Mouse (Mus musculus) spleen, adult 2 months (tissue): ENCODE measurements around the gene Cpne5. TPM values are rescaled to one million over a fixed set of nuclear protein-coding genes. Genes with fewer than 3 reads are reported as not detected.
"Not testable (repeated sequence)": the region's sequence is repeated elsewhere in the genome, so short reads cannot be mapped to it uniquely, and the experiment has no call there.

Experiments
- DNase-seq, 2 experiments: peaks; one replicate each; pipeline versions ENCODE4 v3.0.0 to v3.0.0-alpha.2; 2012 to 2021; ENCODE audit warnings: low spot score in 2 of 2, low read depth in 1 of 2
- H3K27ac ChIP-seq: fragments of 200-500 bp; 2 replicates; pipeline ENCODE4 v1.5.1; 2012; ENCODE audit warnings: low read length, inconsistent platforms; ENCODE audit not compliant: insufficient read depth
- H3K27me3 ChIP-seq: fragments of 200-500 bp; 2 replicates; pipeline ENCODE4 v1.6.1; 2012; ENCODE audit warnings: mild to moderate bottlenecking, moderate library complexity, low read length, inconsistent platforms; ENCODE audit not compliant: control insufficient read depth, insufficient read depth
- H3K36me3 ChIP-seq: fragments of 200-500 bp; 2 replicates; pipeline ENCODE4 v1.6.1; 2012; ENCODE audit warnings: mild to moderate bottlenecking, low read length, inconsistent platforms; ENCODE audit not compliant: control insufficient read depth, insufficient read depth
- H3K4me1 ChIP-seq: fragments of 200-500 bp; 2 replicates; pipeline ENCODE4 v1.6.1; 2011; ENCODE audit warnings: inconsistent platforms; ENCODE audit not compliant: control insufficient read depth, insufficient read depth, insufficient read length
- H3K4me3 ChIP-seq: fragments of 200-500 bp; 2 replicates; pipeline ENCODE4 v1.5.1; 2011; ENCODE audit warnings: mild to moderate bottlenecking, inconsistent platforms; ENCODE audit not compliant: insufficient read depth, insufficient read length; ENCODE audit errors: extremely low read depth
- CTCF ChIP-seq: fragments of 200-500 bp; IDR thresholded peaks from 2 replicates; pipeline ENCODE4 v1.5.1; 2011; ENCODE audit warnings: mild to moderate bottlenecking, inconsistent platforms; ENCODE audit not compliant: insufficient read depth, insufficient read length, insufficient replicate concordance; ENCODE audit errors: extremely low read depth
- POLR2A ChIP-seq: fragments of 200-500 bp; IDR thresholded peaks from 2 replicates; pipeline ENCODE4 v1.6.1; 2011; ENCODE audit warnings: low read depth, low read length, inconsistent platforms
- WGBS: fragments of 180-500 bp; shearing (Covaris S2); methylation state at CpG from one replicate; pipeline ENCODE4 v1.1.7; 2018; 5-methylcytosine and 5-hydroxymethylcytosine counted together
- polyA plus RNA-seq: library from polyadenylated mRNA; depleted of rRNA; stranded (reverse); fragments of >200 nt; gene quantifications from 2 replicates; pipeline ENCODE4 v1.2.3, GENCODE M21; 2012; rRNA removed

Cpne5 gene
- polyA plus RNA-seq, 1 experiment, result 2.4 TPM

DNA sequence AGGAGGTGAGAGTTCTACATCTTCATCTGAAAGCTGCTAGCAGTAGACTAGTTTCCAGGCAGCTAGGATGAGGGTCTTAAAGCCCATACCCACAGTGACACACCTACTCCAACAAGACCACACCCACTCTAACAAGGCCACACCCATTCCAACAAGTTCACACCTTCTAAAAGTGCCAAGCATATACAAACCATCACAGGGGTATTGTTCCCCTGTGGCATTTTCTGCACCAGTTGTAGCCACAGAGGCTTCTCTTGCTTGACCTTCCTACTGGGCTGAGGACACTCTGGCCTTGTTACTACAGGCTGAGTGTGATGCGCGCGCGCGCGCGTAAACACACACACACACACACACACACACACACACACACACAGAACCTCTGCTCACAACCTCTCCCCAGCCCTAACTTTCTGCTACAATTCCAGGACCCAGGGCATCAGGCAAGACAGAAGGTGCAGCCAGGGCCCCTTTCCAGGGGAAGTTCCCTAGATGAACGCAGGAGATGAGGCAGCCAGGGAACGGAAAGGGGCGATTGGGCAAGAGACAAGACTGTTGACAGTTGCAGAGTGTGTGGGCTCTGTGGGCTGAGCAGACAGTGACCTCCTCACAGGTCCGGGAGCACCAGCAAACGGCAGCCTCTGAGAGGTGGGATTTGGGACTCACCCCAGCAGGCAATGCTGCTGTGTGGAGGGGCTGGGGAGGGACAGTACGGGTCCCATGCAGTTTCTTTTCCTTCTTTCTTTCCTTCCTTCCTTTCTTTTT lies 124.2 kb downstream of the Cpne5 start, which contains the start of gene Rab44:
Rab44 (plus strand) TSS at position 555 of the 762 bp plus-strand sequence.
- Histone ChIP-seq H3K36me3 (no peaks in the 10 kb centered on the region), H3K4me3 (no peak within 1 kb of the TSS), H3K4me1 (peaks cover 2% of the 10 kb centered on the region; the same call in 1 of the 2 replicates), H3K27ac (no peak within 1 kb of the TSS), H3K27me3 (no peaks in the 10 kb centered on the region)
- TF ChIP-seq CTCF (no peak), POLR2A (no peak)
- 71% methylated on average over 13 of the region's 13 CpGs for WGBS
- no peak for DNase-seq

DNA sequence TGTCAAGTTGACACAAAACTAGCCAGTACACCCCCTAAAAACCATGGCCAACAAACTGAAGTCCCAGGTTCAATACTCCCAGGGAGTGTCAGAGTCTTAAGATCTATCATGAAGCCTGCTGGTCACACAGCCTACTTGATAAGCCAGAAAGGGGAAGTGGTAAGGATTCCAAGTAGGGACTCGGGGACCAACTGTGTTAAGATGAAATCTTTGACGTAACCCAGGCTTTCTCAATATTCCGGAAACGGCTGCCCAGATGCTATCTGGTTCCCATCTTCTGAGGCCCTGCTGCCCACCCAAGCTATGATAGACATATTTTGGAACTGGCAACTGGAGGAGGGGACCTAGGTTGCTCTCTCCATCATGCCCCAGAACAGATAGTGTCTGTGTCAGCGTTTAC lies 126.6 kb downstream of the Cpne5 start:
- Histone ChIP-seq H3K27me3 (no peaks in the 10 kb centered on the region), H3K4me1 (peaks cover 2% of the 10 kb centered on the region; the same call in 1 of the 2 replicates), H3K4me3 (no peak overlapping the region), H3K36me3 (no peaks in the 10 kb centered on the region), H3K27ac (no peak overlapping the region)
- no peak for DNase-seq
- TF ChIP-seq CTCF (no peak), POLR2A (no peak)
- WGBS, result 5% methylated on average over 5 of the region's 5 CpGs

DNA sequence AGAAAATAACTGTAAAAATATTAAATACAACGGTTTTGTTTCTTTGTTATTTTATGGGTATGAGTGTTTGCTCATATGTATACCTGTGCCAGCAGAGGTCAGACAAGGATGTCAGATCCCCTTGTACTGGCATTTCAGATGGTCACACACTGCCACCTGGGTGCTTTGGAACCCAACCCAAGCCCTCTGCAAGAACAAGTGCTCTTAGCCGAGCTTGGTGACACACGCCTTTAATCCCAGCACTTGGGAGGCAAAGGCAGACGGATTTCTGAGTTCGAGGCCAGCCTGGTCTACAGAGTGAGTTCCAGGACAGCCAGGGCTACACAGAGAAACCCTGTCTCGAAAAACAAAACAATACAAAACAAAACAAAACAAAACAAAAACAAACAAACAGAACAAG lies 127.6 kb downstream of the Cpne5 start:
- DNase-seq, H3K4me3 ChIP-seq, H3K36me3 ChIP-seq, H3K4me1 ChIP-seq, H3K27me3 ChIP-seq, H3K27ac ChIP-seq: not testable (repeated sequence)
- 86% methylated on average over 6 of the region's 6 CpGs for WGBS

Other genes with a start within 250 kb of the Cpne5 start
- gene Stk38, start 230.2 kb downstream of the Cpne5 start, polyA plus RNA-seq, result 119 and 149 TPM in 2 replicates
- gene Srsf3, start 205.5 kb downstream of the Cpne5 start, polyA plus RNA-seq, result 189 and 210 TPM in 2 replicates
- gene Cdkn1a, start 147.2 kb downstream of the Cpne5 start, polyA plus RNA-seq, result 7.6 and 8.0 TPM in 2 replicates
- gene Rab44, start 124.0 kb downstream of the Cpne5 start, polyA plus RNA-seq, result 4.9 and 5.2 TPM in 2 replicates
- 24.8 and 34.0 TPM in 2 replicates for gene Ppil1, start 26.0 kb upstream of the Cpne5 start, polyA plus RNA-seq
- gene BC004004, start 30.6 kb upstream of the Cpne5 start, polyA plus RNA-seq, result 36.5 TPM in 2 replicates
- gene Pi16, start 79.5 kb upstream of the Cpne5 start, polyA plus RNA-seq, result 4.2 and 6.4 TPM in 2 replicates
- 145 and 212 TPM in 2 replicates for gene Mtch1, start 109.8 kb upstream of the Cpne5 start, polyA plus RNA-seq
- gene Fgd2, start 122.7 kb upstream of the Cpne5 start, polyA plus RNA-seq, result 268 and 346 TPM in 2 replicates